Mouse (Mus musculus): ENCODE measurements at regions not wholly inside any gene's neighbourhood (a gene's known extent, or its start where the extent isn't known, plus 50 kb on each side); places are given as distances from the start of the nearest gene placed in this dataset.

GRCm38 (mm10) chr10:98740507-98741147, 173.6 kb upstream of the Atp2b1 start:
- ATAC-seq (ENCODE audit: low FRiP score, low TSS enrichment): no peak

GRCm38 (mm10) chr10:98741398-98741797, 172.8 kb upstream of the Atp2b1 start:
- WGBS: 24% methylated on average over 5 of the region's 5 CpGs
- 0 out of 2 replicates have a peak, but pooled peaks have one; percentile 26 for ATAC-seq (ENCODE audit: low FRiP score, low TSS enrichment)

More at GRCm38 (mm10) chr10:98740507-98741147, 173.6 kb upstream of the Atp2b1 start:
- H3K9me3 ChIP-seq (ENCODE audit: control insufficient read depth, low read length): no peaks in the 10 kb centered on the region
- WGBS: 83% methylated on average over 7 of the region's 7 CpGs
- no peak for DNase-seq (ENCODE audit: low spot score)
- no peaks in the 10 kb centered on the region for H3K27me3 ChIP-seq (ENCODE audit: control insufficient read depth, insufficient read depth, low read length)
- H3K4me2 ChIP-seq (replicated peaks; ENCODE audit: low read depth): no peak overlapping the region
- H3K9ac ChIP-seq (ENCODE audit: low read length): no peak overlapping the region
- no peak overlapping the region for H3K27ac ChIP-seq (replicated peaks)
- no peaks in the 10 kb centered on the region for H3K36me3 ChIP-seq (ENCODE audit: control insufficient read depth, insufficient read depth, low read length)
- no peaks in the 10 kb centered on the region for H3K4me1 ChIP-seq (replicated peaks; ENCODE audit: control insufficient read depth, insufficient read depth)
- TF ChIP-seq CTCF (IDR thresholded peaks at IDR 0.05; ENCODE audit: low read depth): no peak
- no peak for TF ChIP-seq EP300 (optimal IDR thresholded peaks at IDR 0.05)
- H3K4me3 ChIP-seq (ENCODE audit: low read depth, low read length): no peak overlapping the region

GRCm38 (mm10) chr10:98742822-98743605, 171.2 kb upstream of the Atp2b1 start:
- no peak overlapping the region for H3K4me2 ChIP-seq (replicated peaks; ENCODE audit: low read depth)
- no peaks in the 10 kb centered on the region for H3K27me3 ChIP-seq (ENCODE audit: control insufficient read depth, insufficient read depth, low read length)
- H3K4me3 ChIP-seq (ENCODE audit: low read depth, low read length): no peak overlapping the region
- H3K9me3 ChIP-seq (ENCODE audit: control insufficient read depth, low read length): no peaks in the 10 kb centered on the region
- H3K36me3 ChIP-seq (ENCODE audit: control insufficient read depth, insufficient read depth, low read length): no peaks in the 10 kb centered on the region
- WGBS: 54% methylated on average over 16 of the region's 16 CpGs
- ATAC-seq (ENCODE audit: low FRiP score, low TSS enrichment) (no peak), DNase-seq (ENCODE audit: low spot score) (no peak)
- TF ChIP-seq EP300 (optimal IDR thresholded peaks at IDR 0.05): no peak
- TF ChIP-seq CTCF (IDR thresholded peaks at IDR 0.05; ENCODE audit: low read depth): no peak
- H3K4me1 ChIP-seq (replicated peaks; ENCODE audit: control insufficient read depth, insufficient read depth): no peaks in the 10 kb centered on the region
- H3K27ac ChIP-seq (replicated peaks): no peak overlapping the region
- no peak overlapping the region for H3K9ac ChIP-seq (ENCODE audit: low read length)

More at GRCm38 (mm10) chr10:98741398-98741797, 172.8 kb upstream of the Atp2b1 start:
- Histone ChIP-seq H3K27ac (replicated peaks) (no peak overlapping the region), H3K36me3 (ENCODE audit: control insufficient read depth, insufficient read depth, low read length) (no peaks in the 10 kb centered on the region), H3K9ac (ENCODE audit: low read length) (no peak overlapping the region), H3K4me1 (replicated peaks; ENCODE audit: control insufficient read depth, insufficient read depth) (no peaks in the 10 kb centered on the region), H3K9me3 (ENCODE audit: control insufficient read depth, low read length) (no peaks in the 10 kb centered on the region), H3K27me3 (ENCODE audit: control insufficient read depth, insufficient read depth, low read length) (no peaks in the 10 kb centered on the region), H3K4me3 (ENCODE audit: low read depth, low read length) (no peak overlapping the region), H3K4me2 (replicated peaks; ENCODE audit: low read depth) (no peak overlapping the region)
- no peak for TF ChIP-seq EP300 (optimal IDR thresholded peaks at IDR 0.05)
- TF ChIP-seq CTCF (IDR thresholded peaks at IDR 0.05; ENCODE audit: low read depth): no peak
- DNase-seq (ENCODE audit: low spot score): peak; percentile 43

- Histone ChIP-seq H3K27ac (replicated peaks) (no peak overlapping the region), H3K36me3 (ENCODE audit: control insufficient read depth, insufficient read depth, low read length) (no peaks in the 10 kb centered on the region), H3K4me2 (replicated peaks; ENCODE audit: low read depth) (no peak overlapping the region), H3K27me3 (ENCODE audit: control insufficient read depth, insufficient read depth, low read length) (no peaks in the 10 kb centered on the region), H3K4me3 (ENCODE audit: low read depth, low read length) (no peak overlapping the region), H3K9me3 (ENCODE audit: control insufficient read depth, low read length) (no peaks in the 10 kb centered on the region), H3K9ac (ENCODE audit: low read length) (no peak overlapping the region), H3K4me1 (replicated peaks; ENCODE audit: control insufficient read depth, insufficient read depth) (no peaks in the 10 kb centered on the region)
- TF ChIP-seq EP300 (optimal IDR thresholded peaks at IDR 0.05): no peak
- peak; percentile 19 for DNase-seq (ENCODE audit: low spot score)
- peak; percentile 81 for ATAC-seq (ENCODE audit: low FRiP score, low TSS enrichment)
- 31% methylated on average over 6 of the region's 6 CpGs for WGBS
Measured at GRCm38 (mm10) chr10:98744246-98744645, 170.0 kb upstream of the Atp2b1 start.

GRCm38 (mm10) chr10:98744662-98745061, 169.5 kb upstream of the Atp2b1 start:
- Histone ChIP-seq H3K36me3 (ENCODE audit: control insufficient read depth, insufficient read depth, low read length) (no peaks in the 10 kb centered on the region), H3K27me3 (ENCODE audit: control insufficient read depth, insufficient read depth, low read length) (no peaks in the 10 kb centered on the region), H3K9ac (ENCODE audit: low read length) (no peak overlapping the region), H3K4me1 (replicated peaks; ENCODE audit: control insufficient read depth, insufficient read depth) (no peaks in the 10 kb centered on the region), H3K4me2 (replicated peaks; ENCODE audit: low read depth) (no peak overlapping the region), H3K9me3 (ENCODE audit: control insufficient read depth, low read length) (no peaks in the 10 kb centered on the region), H3K27ac (replicated peaks) (no peak overlapping the region), H3K4me3 (ENCODE audit: low read depth, low read length) (no peak overlapping the region)
- DNase-seq (ENCODE audit: low spot score): no peak
- no peak for ATAC-seq (ENCODE audit: low FRiP score, low TSS enrichment)
- TF ChIP-seq EP300 (optimal IDR thresholded peaks at IDR 0.05) (no peak), CTCF (IDR thresholded peaks at IDR 0.05; ENCODE audit: low read depth) (no peak)
- 55% methylated on average over 6 of the region's 6 CpGs for WGBS

- TF ChIP-seq EP300 (optimal IDR thresholded peaks at IDR 0.05): no peak
- no peak for TF ChIP-seq CTCF (IDR thresholded peaks at IDR 0.05; ENCODE audit: low read depth)
- ATAC-seq (ENCODE audit: low FRiP score, low TSS enrichment) (no peak), DNase-seq (ENCODE audit: low spot score) (no peak)
- H3K36me3 ChIP-seq (ENCODE audit: control insufficient read depth, insufficient read depth, low read length): no peaks in the 10 kb centered on the region
- no peak overlapping the region for H3K27ac ChIP-seq (replicated peaks)
- no peaks in the 10 kb centered on the region for H3K4me1 ChIP-seq (replicated peaks; ENCODE audit: control insufficient read depth, insufficient read depth)
- no peak overlapping the region for H3K9ac ChIP-seq (ENCODE audit: low read length)
- H3K4me2 ChIP-seq (replicated peaks; ENCODE audit: low read depth): no peak overlapping the region
- no peak overlapping the region for H3K4me3 ChIP-seq (ENCODE audit: low read depth, low read length)
- WGBS: 77% methylated on average over 2 of the region's 2 CpGs
- no peaks in the 10 kb centered on the region for H3K27me3 ChIP-seq (ENCODE audit: control insufficient read depth, insufficient read depth, low read length)
- no peaks in the 10 kb centered on the region for H3K9me3 ChIP-seq (ENCODE audit: control insufficient read depth, low read length)
Measured at GRCm38 (mm10) chr10:98745409-98745808, 168.8 kb upstream of the Atp2b1 start.
